Mouse (Mus musculus) midbrain, embryonic 12.5 days (tissue): ENCODE results near the gene Aip. TPM values are rescaled to one million over a fixed set of nuclear protein-coding genes. Genes with fewer than 3 reads are reported as not detected.
"Not testable (repeated sequence)": the region's sequence is repeated elsewhere in the genome, so short reads cannot be mapped to it uniquely, and the experiment has no call there.

ENCODE experiments used
- ATAC-seq: fragments of 200-750 bp; cut with Nextera tagmentation; 2 replicates; pipeline ENCODE4 v1.8.0; 2017; ENCODE audit warnings: low read depth, moderate TSS enrichment, moderate library complexity; ENCODE audit not compliant: low FRiP score
- H3K27ac ChIP-seq: fragments of 300-500 bp; sonication (generic); replicated peaks from 2 replicates; pipeline ENCODE4 v1.5.1; 2016; ENCODE audit warnings: mild to moderate bottlenecking
- H3K27me3 ChIP-seq: fragments of 300-500 bp; sonication (generic); 2 replicates; pipeline ENCODE4 v1.6.1; 2016; ENCODE audit warnings: mild to moderate bottlenecking
- H3K36me3 ChIP-seq: fragments of 300-500 bp; sonication (generic); 2 replicates; pipeline ENCODE4 v1.6.1; 2016
- H3K4me1 ChIP-seq: fragments of 300-500 bp; sonication (generic); 2 replicates; pipeline ENCODE4 v1.6.1; 2016
- H3K4me2 ChIP-seq: fragments of 300-500 bp; sonication (generic); replicated peaks from 2 replicates; pipeline ENCODE4 v1.6.1; 2016; ENCODE audit warnings: mild to moderate bottlenecking, moderate library complexity
- H3K4me3 ChIP-seq: fragments of 300-500 bp; sonication (generic); 2 replicates; pipeline ENCODE4 v1.5.1; 2016; ENCODE audit warnings: mild to moderate bottlenecking
- H3K9ac ChIP-seq: fragments of 300-500 bp; sonication (generic); replicated peaks from 2 replicates; pipeline ENCODE4 v1.6.1; 2016; ENCODE audit warnings: mild to moderate bottlenecking, moderate library complexity
- H3K9me3 ChIP-seq: fragments of 300-500 bp; sonication (generic); 2 replicates; pipeline ENCODE4 v1.6.1; 2016; ENCODE audit warnings: mild to moderate bottlenecking
- WGBS: fragments of 180-500 bp; shearing (Covaris S2); methylation state at CpG from one replicate; pipeline ENCODE4 v1.1.7; 2016; 5-methylcytosine and 5-hydroxymethylcytosine counted together
- polyA plus RNA-seq: library from polyadenylated mRNA; unstranded; fragments of >200 nt; fragmentation: Nextera tagmentation; extraction: Ambion mirVana; gene quantifications from 2 replicates; pipeline ENCODE4 v1.2.1, GENCODE M21; 2016

Gene Aip
- polyA plus RNA-seq, 1 experiment from 2014 or later: 63.6 TPM

- Histone ChIP-seq H3K27ac (no peak within 1 kb of the TSS), H3K4me1 (peaks cover 13% of the 10 kb centered on the region), H3K9ac (no peak within 1 kb of the TSS), H3K9me3 (no peaks in the 10 kb centered on the region), H3K36me3 (no peaks in the 10 kb centered on the region), H3K4me3 (no peak within 1 kb of the TSS), H3K27me3 (no peaks in the 10 kb centered on the region; the same call in 1 of the 2 replicates), H3K4me2 (no peak within 1 kb of the TSS)
- ATAC-seq: no peak
- WGBS: 82% methylated on average over 7 of the region's 7 CpGs
These were observed 18.2 kb upstream of the Aip start, which contains the start of gene Cabp4 for GRCm38 (mm10) chr19:4143759-4144268. Cabp4 (minus strand) TSS chr19:4144033.

- no peaks in the 10 kb centered on the region for H3K9me3 ChIP-seq
- WGBS: 92% methylated on average over 18 of the region's 18 CpGs
- no peak for ATAC-seq
These were observed 16.9 kb upstream of the Aip start for GRCm38 (mm10) chr19:4142416-4143173.

GRCm38 (mm10) chr19:4140147-4140546 lies 14.5 kb upstream of the Aip start:
- Histone ChIP-seq H3K9ac (no peak overlapping the region), H3K4me2 (no peak overlapping the region), H3K36me3 (no peaks in the 10 kb centered on the region), H3K27me3 (no peaks in the 10 kb centered on the region; the same call in 1 of the 2 replicates), H3K4me1 (peaks cover 5% of the 10 kb centered on the region; the same call in 1 of the 2 replicates), H3K27ac (no peak overlapping the region), H3K4me3 (no peak overlapping the region), H3K9me3 (no peaks in the 10 kb centered on the region)
- WGBS: 83% methylated on average over 6 of the region's 6 CpGs
- no peak for ATAC-seq

More at GRCm38 (mm10) chr19:4142416-4143173, 16.9 kb upstream of the Aip start:
- Histone ChIP-seq H3K4me1 (peaks cover 6% of the 10 kb centered on the region), H3K36me3 (no peaks in the 10 kb centered on the region), H3K4me3 (no peak overlapping the region), H3K27ac (no peak overlapping the region), H3K4me2 (no peak overlapping the region), H3K27me3 (no peaks in the 10 kb centered on the region; the same call in 1 of the 2 replicates), H3K9ac (no peak overlapping the region)

- Histone ChIP-seq H3K9ac (0 out of 2 replicates have a peak within 1 kb of the TSS, but pooled peaks have one; percentile 11), H3K4me1 (peaks cover 5% of the 10 kb centered on the region; the same call in 1 of the 2 replicates), H3K9me3 (no peaks in the 10 kb centered on the region), H3K27ac (no peak within 1 kb of the TSS), H3K4me3 (no peak within 1 kb of the TSS), H3K36me3 (no peaks in the 10 kb centered on the region), H3K4me2 (no peak within 1 kb of the TSS), H3K27me3 (no peaks in the 10 kb centered on the region; the same call in 1 of the 2 replicates)
- WGBS: 55% methylated on average over 2 of the region's 2 CpGs
- ATAC-seq: no peak
These were observed 13.8 kb upstream of the Aip start, which contains the start of gene Gpr152 for GRCm38 (mm10) chr19:4139446-4139845. Gpr152 (plus strand) TSS chr19:4139787.

- ATAC-seq: no peak
- WGBS: 85% methylated on average over 5 of the region's 5 CpGs
These were observed 12.3 kb upstream of the Aip start for GRCm38 (mm10) chr19:4137913-4138312.

GRCm38 (mm10) chr19:4136463-4136862 lies 10.8 kb upstream of the Aip start:
- Histone ChIP-seq H3K4me1 (peaks cover 5% of the 10 kb centered on the region; the same call in 1 of the 2 replicates), H3K9ac (no peak overlapping the region), H3K4me2 (no peak overlapping the region), H3K27ac (no peak overlapping the region), H3K27me3 (no peaks in the 10 kb centered on the region), H3K36me3 (peaks cover 21% of the 10 kb centered on the region), H3K4me3 (no peak overlapping the region), H3K9me3 (no peaks in the 10 kb centered on the region)
- 81% methylated on average over 5 of the region's 5 CpGs for WGBS
- ATAC-seq: no peak

More at GRCm38 (mm10) chr19:4137913-4138312, 12.3 kb upstream of the Aip start:
- Histone ChIP-seq H3K4me1 (peaks cover 5% of the 10 kb centered on the region; the same call in 1 of the 2 replicates), H3K4me2 (no peak overlapping the region), H3K9ac (no peak overlapping the region), H3K27me3 (no peaks in the 10 kb centered on the region; the same call in 1 of the 2 replicates), H3K36me3 (peaks cover 6% of the 10 kb centered on the region), H3K4me3 (no peak overlapping the region), H3K27ac (no peak overlapping the region), H3K9me3 (no peaks in the 10 kb centered on the region)

GRCm38 (mm10) chr19:4135963-4136345 lies 10.3 kb upstream of the Aip start:
- H3K4me2 ChIP-seq, H3K27me3 ChIP-seq, H3K4me3 ChIP-seq, H3K27ac ChIP-seq, H3K9ac ChIP-seq, H3K9me3 ChIP-seq, ATAC-seq, H3K4me1 ChIP-seq: not testable (repeated sequence)
- 21% methylated on average over 8 of the region's 8 CpGs for WGBS
- H3K36me3 ChIP-seq: peaks cover 26% of the 10 kb centered on the region

- not testable (repeated sequence) for H3K4me3 ChIP-seq, H3K27ac ChIP-seq, H3K9me3 ChIP-seq, H3K27me3 ChIP-seq, H3K4me2 ChIP-seq, H3K4me1 ChIP-seq, H3K9ac ChIP-seq, ATAC-seq
- 84% methylated on average over 6 of the region's 6 CpGs for WGBS
- peaks cover 27% of the 10 kb centered on the region for H3K36me3 ChIP-seq
These were observed 9.7 kb upstream of the Aip start for GRCm38 (mm10) chr19:4135229-4135962.

- H3K4me2 ChIP-seq: no peak overlapping the region
- no peaks in the 10 kb centered on the region for H3K27me3 ChIP-seq
- H3K36me3 ChIP-seq: peaks cover 36% of the 10 kb centered on the region
- no peak overlapping the region for H3K9ac ChIP-seq
- no peak for ATAC-seq
- H3K9me3 ChIP-seq: no peaks in the 10 kb centered on the region
- 90% methylated on average over 4 of the region's 4 CpGs for WGBS
- H3K27ac ChIP-seq: no peak overlapping the region
- peaks cover 3% of the 10 kb centered on the region; the same call in 1 of the 2 replicates for H3K4me1 ChIP-seq
- no peak overlapping the region for H3K4me3 ChIP-seq
These were observed 8.7 kb upstream of the Aip start for GRCm38 (mm10) chr19:4134354-4134753.

GRCm38 (mm10) chr19:4131768-4132167 lies 6.1 kb upstream of the Aip start:
- Histone ChIP-seq H3K9ac (no peak overlapping the region), H3K4me1 (peaks cover 8% of the 10 kb centered on the region), H3K27me3 (no peaks in the 10 kb centered on the region), H3K27ac (no peak overlapping the region), H3K9me3 (no peaks in the 10 kb centered on the region), H3K4me2 (no peak overlapping the region), H3K36me3 (peaks cover 55% of the 10 kb centered on the region), H3K4me3 (no peak overlapping the region)
- 85% methylated on average over 2 of the region's 2 CpGs for WGBS
- no peak for ATAC-seq

- Histone ChIP-seq H3K9ac (no peak overlapping the region), H3K9me3 (no peaks in the 10 kb centered on the region), H3K4me1 (peaks cover 13% of the 10 kb centered on the region), H3K36me3 (peaks cover 55% of the 10 kb centered on the region), H3K4me2 (no peak overlapping the region), H3K4me3 (no peak overlapping the region), H3K27ac (no peak overlapping the region), H3K27me3 (no peaks in the 10 kb centered on the region)
- ATAC-seq: no peak
- WGBS: 94% methylated on average over 5 of the region's 5 CpGs
These were observed 5.4 kb upstream of the Aip start for GRCm38 (mm10) chr19:4131075-4131474.

GRCm38 (mm10) chr19:4130106-4130505 lies 4.4 kb upstream of the Aip start:
- ATAC-seq: no peak
- Histone ChIP-seq H3K9ac (no peak overlapping the region), H3K4me1 (peaks cover 15% of the 10 kb centered on the region), H3K36me3 (peaks cover 55% of the 10 kb centered on the region), H3K27me3 (no peaks in the 10 kb centered on the region), H3K27ac (no peak overlapping the region), H3K4me2 (no peak overlapping the region), H3K4me3 (no peak overlapping the region), H3K9me3 (no peaks in the 10 kb centered on the region)
- 93% methylated on average over 4 of the region's 4 CpGs for WGBS
